Mouse (Mus musculus): ENCODE measurements around the gene Ahsa2. TPM values are rescaled to one million over a fixed set of nuclear protein-coding genes. Genes with fewer than 3 reads are reported as not detected.
A peak's percentile ranks its signal among the peaks of the same experiment; 100 is the strongest.
"Not testable (repeated sequence)": the region's sequence is repeated elsewhere in the genome, so short reads cannot be mapped to it uniquely, and the experiment has no call there.

Ahsa2 gene
- polyA plus RNA-seq, 1 experiment = 36.9 TPM

GRCm38 (mm10) chr11:23497335-23497717, 504 bp downstream of the Ahsa2 start:
- peak in 1 of 2 experiments; percentile 66 for DNase-seq
- Histone ChIP-seq H3K27me3 (ENCODE audit: control insufficient read depth, insufficient read depth, low read length) (no peaks in the 10 kb centered on the region), H3K27ac (ENCODE audit: insufficient read depth, low read length) (peak overlapping the region; percentile 69), H3K4me1 (ENCODE audit: control insufficient read depth, insufficient read depth, low read length) (peaks cover 11% of the 10 kb centered on the region; the same call in 1 of the 2 replicates), H3K4me3 (replicated peaks; ENCODE audit: insufficient read depth, low read depth, low read length) (peak overlapping the region; percentile 55)
- TF ChIP-seq CTCF (IDR thresholded peaks at IDR 0.05; ENCODE audit: borderline replicate concordance, insufficient read depth, low read depth, low read length) (no peak), POLR2A (IDR thresholded peaks at IDR 0.05; ENCODE audit: borderline replicate concordance, insufficient read depth, low read length) (no peak)
- WGBS = 1% methylated on average over 22 of the region's 22 CpGs

GRCm38 (mm10) chr11:23496661-23497060, 1.2 kb downstream of the Ahsa2 start:
- Histone ChIP-seq H3K4me3 (replicated peaks; ENCODE audit: insufficient read depth, low read depth, low read length) (peak overlapping the region; percentile 55), H3K27me3 (ENCODE audit: control insufficient read depth, insufficient read depth, low read length) (no peaks in the 10 kb centered on the region), H3K4me1 (ENCODE audit: control insufficient read depth, insufficient read depth, low read length) (peaks cover 11% of the 10 kb centered on the region; the same call in 1 of the 2 replicates), H3K27ac (ENCODE audit: insufficient read depth, low read length) (no peak overlapping the region)
- TF ChIP-seq POLR2A (IDR thresholded peaks at IDR 0.05; ENCODE audit: borderline replicate concordance, insufficient read depth, low read length) (no peak), CTCF (IDR thresholded peaks at IDR 0.05; ENCODE audit: borderline replicate concordance, insufficient read depth, low read depth, low read length) (no peak)
- WGBS = 7% methylated on average over 6 of the region's 6 CpGs
- DNase-seq = peak; percentile 61 to 76

GRCm38 (mm10) chr11:23495231-23495630, 2.6 kb downstream of the Ahsa2 start:
- H3K27me3 ChIP-seq (ENCODE audit: control insufficient read depth, insufficient read depth, low read length) = no peaks in the 10 kb centered on the region
- peaks cover 11% of the 10 kb centered on the region; the same call in 1 of the 2 replicates for H3K4me1 ChIP-seq (ENCODE audit: control insufficient read depth, insufficient read depth, low read length)
- no peak overlapping the region for H3K27ac ChIP-seq (ENCODE audit: insufficient read depth, low read length)
- no peak overlapping the region for H3K4me3 ChIP-seq (replicated peaks; ENCODE audit: insufficient read depth, low read depth, low read length)
- WGBS = 96% methylated on average over 6 of the region's 6 CpGs
- DNase-seq = no peak
- TF ChIP-seq POLR2A (IDR thresholded peaks at IDR 0.05; ENCODE audit: borderline replicate concordance, insufficient read depth, low read length) = no peak
- no peak for TF ChIP-seq CTCF (IDR thresholded peaks at IDR 0.05; ENCODE audit: borderline replicate concordance, insufficient read depth, low read depth, low read length)

- no peaks in the 10 kb centered on the region for H3K27me3 ChIP-seq (ENCODE audit: control insufficient read depth, insufficient read depth, low read length)
- TF ChIP-seq POLR2A (IDR thresholded peaks at IDR 0.05; ENCODE audit: borderline replicate concordance, insufficient read depth, low read length) = no peak
- TF ChIP-seq CTCF (IDR thresholded peaks at IDR 0.05; ENCODE audit: borderline replicate concordance, insufficient read depth, low read depth, low read length) = no peak
- peaks cover 11% of the 10 kb centered on the region; the same call in 1 of the 2 replicates for H3K4me1 ChIP-seq (ENCODE audit: control insufficient read depth, insufficient read depth, low read length)
- H3K27ac ChIP-seq (ENCODE audit: insufficient read depth, low read length) = no peak overlapping the region
- no peak overlapping the region for H3K4me3 ChIP-seq (replicated peaks; ENCODE audit: insufficient read depth, low read depth, low read length)
- 83% methylated on average over 4 of the region's 4 CpGs for WGBS
- no peak for DNase-seq
Observed at GRCm38 (mm10) chr11:23492048-23492790, 5.6 kb downstream of the Ahsa2 start.

GRCm38 (mm10) chr11:23489955-23490354, 7.9 kb downstream of the Ahsa2 start:
- H3K27me3 ChIP-seq (ENCODE audit: control insufficient read depth, insufficient read depth, low read length) = no peaks in the 10 kb centered on the region
- no peaks in the 10 kb centered on the region for H3K4me1 ChIP-seq (ENCODE audit: control insufficient read depth, insufficient read depth, low read length)
- TF ChIP-seq CTCF (IDR thresholded peaks at IDR 0.05; ENCODE audit: borderline replicate concordance, insufficient read depth, low read depth, low read length) (no peak), POLR2A (IDR thresholded peaks at IDR 0.05; ENCODE audit: borderline replicate concordance, insufficient read depth, low read length) (no peak)
- no peak overlapping the region for H3K4me3 ChIP-seq (replicated peaks; ENCODE audit: insufficient read depth, low read depth, low read length)
- no peak for DNase-seq
- 96% methylated on average over 1 of the region's 1 CpGs for WGBS
- no peak overlapping the region for H3K27ac ChIP-seq (ENCODE audit: insufficient read depth, low read length)

- 100% methylated on average over 2 of the region's 2 CpGs for WGBS
Observed at GRCm38 (mm10) chr11:23465862-23466261, 32.0 kb downstream of the Ahsa2 start.

More at GRCm38 (mm10) chr11:23465862-23466261, 32.0 kb downstream of the Ahsa2 start:
- H3K4me1 ChIP-seq (ENCODE audit: control insufficient read depth, insufficient read depth, low read length); H3K27ac ChIP-seq (ENCODE audit: insufficient read depth, low read length); DNase-seq; H3K27me3 ChIP-seq (ENCODE audit: control insufficient read depth, insufficient read depth, low read length); H3K4me3 ChIP-seq (replicated peaks; ENCODE audit: insufficient read depth, low read depth, low read length): not testable (repeated sequence)

Other genes with a start within 250 kb of the Ahsa2 start
- gene Xpo1, start 242.0 kb downstream of the Ahsa2 start, polyA plus RNA-seq (2012; rRNA removed) = 39.4 and 44.1 TPM in 2 replicates
- gene Usp34, start 191.1 kb downstream of the Ahsa2 start, polyA plus RNA-seq (2012; rRNA removed) = 51.1 and 57.2 TPM in 2 replicates
- gene 1700093K21Rik, start 23.1 kb upstream of the Ahsa2 start, polyA plus RNA-seq (2012; rRNA removed) = 0.27 and 0.49 TPM in 2 replicates
- 22.3 and 24.3 TPM in 2 replicates for gene 0610010F05Rik, start 135.6 kb upstream of the Ahsa2 start, polyA plus RNA-seq (2012; rRNA removed)
- 9.7 and 11.4 TPM in 2 replicates for gene Pus10, start 167.6 kb upstream of the Ahsa2 start, polyA plus RNA-seq (2012; rRNA removed)
- 18.5 and 19.1 TPM in 2 replicates for gene Pex13, start 167.9 kb upstream of the Ahsa2 start, polyA plus RNA-seq (2012; rRNA removed)

Measured in cerebellum, adult 2 months (tissue).